Mouse (Mus musculus) brain, embryonic 14.5 days (tissue): ENCODE data around the gene Hcfc2.

Experiments used
- CTCF ChIP-seq: fragments of 200-500 bp; IDR thresholded peaks from 2 replicates; pipeline ENCODE4 v1.5.1; 2012; ENCODE audit warnings: inconsistent platforms, mild to moderate bottlenecking, moderate library complexity, borderline replicate concordance; ENCODE audit not compliant: insufficient read depth, insufficient read length; ENCODE audit errors: extremely low read depth
- POLR2A ChIP-seq: fragments of 200-500 bp; IDR thresholded peaks from 2 replicates; pipeline ENCODE4 v1.6.1; 2012; ENCODE audit warnings: mild to moderate bottlenecking, inconsistent platforms, borderline replicate concordance; ENCODE audit not compliant: poor library complexity, insufficient read depth, insufficient read length, severe bottlenecking; ENCODE audit errors: extremely low read depth

DNA sequence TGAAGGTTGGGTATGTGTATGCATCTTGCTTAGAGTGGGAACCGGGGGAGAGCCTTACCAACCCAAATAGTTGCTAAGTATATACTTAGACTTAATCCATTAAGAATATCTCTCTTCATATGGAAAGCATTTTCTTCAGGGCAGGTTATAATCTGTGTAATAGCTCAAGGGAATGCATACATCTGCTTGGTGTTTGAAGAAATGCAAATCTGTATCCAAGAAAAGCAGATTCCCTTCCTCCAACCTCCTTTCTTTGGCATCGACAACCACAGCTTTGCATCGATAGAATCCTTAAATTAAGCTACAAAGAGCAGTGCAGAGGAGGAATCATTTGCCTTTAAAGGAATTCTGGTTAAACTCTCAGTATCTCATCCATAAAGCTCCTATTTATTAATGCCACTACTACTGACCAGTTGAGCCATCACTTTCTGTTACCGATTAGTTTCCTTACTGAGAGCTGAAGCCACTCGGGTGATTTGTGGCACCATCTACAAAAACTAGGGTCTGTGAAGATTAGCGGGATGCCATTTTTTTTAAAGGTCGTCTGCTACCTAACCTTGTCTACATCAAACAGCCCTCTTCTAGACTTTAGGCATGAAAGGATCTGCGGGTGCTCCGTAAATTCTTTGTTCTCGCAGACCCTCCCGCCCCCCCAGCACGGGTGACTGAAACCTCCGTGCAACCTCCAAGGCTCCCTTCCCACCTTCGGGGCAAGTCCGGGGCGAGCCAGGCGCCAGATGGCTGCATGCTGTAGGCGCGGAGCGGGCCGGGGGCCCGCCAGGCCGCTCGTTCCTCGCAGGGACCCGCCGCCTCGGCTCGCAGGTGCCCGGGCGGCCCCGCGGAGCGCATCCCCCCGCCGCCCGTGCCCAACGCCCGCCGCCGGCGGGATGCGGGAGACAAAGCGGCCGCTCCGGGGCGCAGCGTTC lies 67.1 kb downstream of the Hcfc2 start:
- TF ChIP-seq CTCF (no peak), POLR2A (0 out of 2 replicates have a peak, but pooled peaks have one; percentile 24)
